Mouse (Mus musculus) small intestine, adult 2 months (tissue): ENCODE results near the gene Gm20547. TPM values are rescaled to one million over a fixed set of nuclear protein-coding genes. Genes with fewer than 3 reads are reported as not detected.
A peak's percentile ranks its signal among the peaks of the same experiment; 100 is the strongest.
"Not testable (repeated sequence)": the region's sequence is repeated elsewhere in the genome, so short reads cannot be mapped to it uniquely, and the experiment has no call there.

Source experiments
- H3K27ac ChIP-seq: fragments of 200-500 bp; 2 replicates; pipeline ENCODE4 v1.5.1; 2012; ENCODE audit warnings: low read depth, low read length, control low read depth, inconsistent platforms; ENCODE audit not compliant: insufficient read depth
- H3K27me3 ChIP-seq: fragments of 200-500 bp; 2 replicates; pipeline ENCODE4 v1.6.1; 2012; ENCODE audit warnings: mild to moderate bottlenecking, moderate library complexity, low read length, inconsistent platforms; ENCODE audit not compliant: control insufficient read depth, insufficient read depth
- H3K36me3 ChIP-seq: fragments of 200-500 bp; 2 replicates; pipeline ENCODE4 v1.6.1; 2012; ENCODE audit warnings: mild to moderate bottlenecking, low read length, control low read depth, inconsistent platforms; ENCODE audit not compliant: control insufficient read depth, insufficient read depth
- H3K4me1 ChIP-seq: fragments of 200-500 bp; 2 replicates; pipeline ENCODE4 v1.6.1; 2012; ENCODE audit warnings: low read length, inconsistent platforms, mixed read lengths; ENCODE audit not compliant: control insufficient read depth, insufficient read depth, insufficient read length
- H3K4me3 ChIP-seq: fragments of 200-500 bp; 2 replicates; pipeline ENCODE4 v1.5.1; 2012; ENCODE audit warnings: low read depth, mild to moderate bottlenecking, control low read depth, inconsistent platforms, low read length, moderate library complexity
- CTCF ChIP-seq: fragments of 200-500 bp; IDR thresholded peaks from 2 replicates; pipeline ENCODE4 v1.5.1; 2012; ENCODE audit warnings: low read depth, mild to moderate bottlenecking, control low read depth, inconsistent platforms, low read length, moderate library complexity, mixed read lengths; ENCODE audit not compliant: insufficient replicate concordance, insufficient read length; ENCODE audit errors: extremely low read depth
- POLR2A ChIP-seq: fragments of 200-500 bp; IDR thresholded peaks from 2 replicates; pipeline ENCODE4 v1.6.1; 2012; ENCODE audit warnings: low read depth, mild to moderate bottlenecking, control low read depth, inconsistent platforms, low read length, moderate library complexity
- WGBS: fragments of 180-500 bp; shearing (Covaris S2); methylation state at CpG from one replicate; pipeline ENCODE4 v1.1.7; 2018; 5-methylcytosine and 5-hydroxymethylcytosine counted together
- polyA plus RNA-seq: library from polyadenylated mRNA; depleted of rRNA; stranded (reverse); fragments of >200 nt; gene quantifications from 2 replicates; pipeline ENCODE4 v1.2.3, GENCODE M21; 2012

Gene Gm20547
- polyA plus RNA-seq, 1 experiment: not detected

DNA sequence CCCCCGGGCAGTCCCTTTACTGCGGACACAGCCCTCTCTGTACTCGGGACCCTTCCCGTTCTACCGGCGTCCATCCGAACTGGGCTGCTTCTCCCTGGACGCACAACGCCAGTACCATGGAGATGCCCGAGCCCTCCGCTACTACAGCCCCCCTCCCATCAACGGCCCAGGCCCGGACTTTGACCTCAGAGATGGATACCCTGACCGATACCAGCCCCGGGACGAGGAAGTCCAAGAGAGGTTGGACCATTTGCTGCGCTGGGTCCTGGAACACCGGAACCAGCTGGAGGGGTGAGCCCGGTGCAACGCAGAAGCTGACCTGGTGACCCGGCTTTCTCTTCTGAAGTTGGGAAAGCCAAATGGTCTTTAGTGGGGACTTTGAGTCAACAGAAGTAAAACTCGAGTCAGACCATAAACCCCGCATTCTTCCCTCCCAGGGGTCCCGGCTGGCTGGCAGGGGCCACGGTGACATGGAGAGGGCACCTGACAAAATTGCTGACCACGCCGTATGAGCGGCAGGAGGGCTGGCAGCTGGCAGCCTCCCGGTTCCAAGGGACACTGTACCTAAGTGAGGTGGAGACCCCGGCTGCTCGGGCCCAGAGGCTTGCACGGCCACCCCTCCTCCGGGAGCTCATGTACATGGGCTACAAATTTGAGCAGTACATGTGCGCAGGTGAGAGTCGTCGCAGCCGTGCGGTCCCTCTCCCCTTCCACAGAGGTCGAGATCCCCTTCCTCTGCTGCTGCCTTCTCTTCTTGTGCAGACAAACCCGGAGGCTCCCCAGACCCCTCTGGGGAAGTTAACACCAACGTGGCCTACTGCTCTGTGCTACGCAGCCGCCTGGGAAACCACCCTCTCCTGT is 44.1 kb downstream of the Gm20547 start:
- Histone ChIP-seq H3K4me1 (peaks cover 11% of the 10 kb centered on the region), H3K27me3 (no peaks in the 10 kb centered on the region), H3K27ac (peak overlapping the region; percentile 66), H3K36me3 (peaks cover 43% of the 10 kb centered on the region), H3K4me3 (peak overlapping the region; percentile 79)
- no peak for TF ChIP-seq POLR2A
- no peak for TF ChIP-seq CTCF
- 27% methylated on average over 43 of the region's 43 CpGs for WGBS

DNA sequence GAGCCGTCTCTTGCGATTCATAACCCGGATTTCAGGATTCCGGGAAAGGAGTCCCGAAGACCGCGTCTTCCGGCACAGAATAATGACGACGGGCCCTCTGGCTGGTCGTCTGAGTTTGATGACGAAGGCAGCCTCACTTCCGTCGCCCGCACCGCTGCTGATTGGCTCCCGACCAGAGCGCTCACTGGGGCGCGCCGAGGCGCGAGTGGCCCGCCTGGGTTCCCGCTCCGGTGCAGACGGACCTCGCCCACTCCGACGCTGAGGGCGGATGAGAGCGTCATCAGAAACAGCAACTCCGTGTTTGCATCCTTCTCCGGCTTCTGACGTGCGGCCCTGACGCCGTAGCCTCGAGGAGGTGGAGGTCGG is 45.0 kb downstream of the Gm20547 start, which contains the start of the genes Stk19 and Dxo:
Stk19 (minus strand) TSS at position 90 of the 366 bp plus-strand sequence.
Dxo (plus strand) TSS at position 164 of the 366 bp plus-strand sequence.
- WGBS: 1% methylated on average over 40 of the region's 40 CpGs
- peak within 1 kb of the TSS; percentile 66 for H3K27ac ChIP-seq

DNA sequence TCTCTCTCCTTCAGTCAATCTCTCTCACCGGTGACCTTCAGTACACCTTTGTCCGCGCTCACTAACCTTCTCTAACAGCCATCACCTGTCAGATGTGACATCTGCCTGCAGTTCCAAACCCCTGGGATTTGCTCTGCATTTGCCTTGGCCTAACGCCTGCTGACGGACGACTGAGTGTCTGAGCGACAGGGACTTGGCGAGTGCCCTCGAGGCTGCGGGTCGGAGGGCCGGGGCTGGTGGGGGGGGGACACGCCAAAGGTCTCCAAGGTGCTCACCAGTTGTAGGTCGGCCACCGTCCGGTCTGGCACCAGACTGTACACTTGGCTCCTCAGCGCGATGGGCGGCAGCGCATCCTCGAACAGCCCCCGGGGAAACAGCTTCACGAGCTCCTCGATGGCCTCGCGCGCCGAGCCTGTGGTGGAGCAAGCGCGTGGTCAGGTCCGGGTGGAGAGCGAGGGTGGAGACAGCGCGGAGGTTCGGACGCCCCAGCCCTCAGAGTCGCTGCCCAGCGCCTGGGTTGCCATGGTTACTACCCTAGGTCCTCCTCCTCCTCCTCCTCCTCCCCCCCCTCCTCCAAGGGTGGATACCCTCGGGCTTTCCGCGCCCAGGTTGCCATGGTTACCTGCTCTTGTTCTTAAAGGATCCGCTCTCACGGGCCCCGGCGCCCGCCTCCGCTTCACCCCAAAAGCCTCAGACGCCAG is 45.5 kb downstream of the Gm20547 start:
- 4% methylated on average over 48 of the region's 48 CpGs for WGBS
- peaks cover 11% of the 10 kb centered on the region for H3K4me1 ChIP-seq
- peak overlapping the region; percentile 79 for H3K4me3 ChIP-seq
- peaks cover 44% of the 10 kb centered on the region for H3K36me3 ChIP-seq
- no peaks in the 10 kb centered on the region for H3K27me3 ChIP-seq
- peak overlapping the region; percentile 52 for H3K27ac ChIP-seq
- TF ChIP-seq POLR2A (no peak), CTCF (no peak)

More for the DNA sequence above, 45.0 kb downstream of the Gm20547 start, which contains the start of the genes Stk19 and Dxo:
- H3K4me1 ChIP-seq: peaks cover 11% of the 10 kb centered on the region
- H3K36me3 ChIP-seq: peaks cover 45% of the 10 kb centered on the region
- peak within 1 kb of the TSS; percentile 79 for H3K4me3 ChIP-seq
- no peaks in the 10 kb centered on the region for H3K27me3 ChIP-seq
- TF ChIP-seq CTCF (no peak), POLR2A (peak; percentile 35)

DNA sequence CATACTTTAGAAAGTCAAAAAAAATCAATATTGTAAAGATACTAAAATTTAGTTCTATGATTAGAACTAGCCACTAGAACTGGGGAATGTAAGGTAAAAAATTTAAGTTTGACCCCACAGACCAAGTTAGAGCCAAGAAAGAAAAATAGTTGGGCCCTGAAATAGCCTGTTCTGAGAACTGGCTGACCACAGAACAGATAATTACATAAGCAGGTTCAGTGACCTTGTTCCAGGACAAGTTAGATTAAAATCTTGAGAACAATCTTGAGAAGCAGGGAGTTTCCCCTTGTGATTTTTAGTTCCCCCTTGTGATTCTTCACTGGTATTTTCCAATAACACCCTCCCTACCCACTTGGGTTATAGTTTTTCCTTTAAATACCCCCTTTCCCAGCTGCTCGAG is 51.1 kb downstream of the Gm20547 start:
- peaks cover 68% of the 10 kb centered on the region for H3K36me3 ChIP-seq
- not testable (repeated sequence) for H3K27ac ChIP-seq
- 100% methylated on average over 1 of the region's 1 CpGs for WGBS

DNA sequence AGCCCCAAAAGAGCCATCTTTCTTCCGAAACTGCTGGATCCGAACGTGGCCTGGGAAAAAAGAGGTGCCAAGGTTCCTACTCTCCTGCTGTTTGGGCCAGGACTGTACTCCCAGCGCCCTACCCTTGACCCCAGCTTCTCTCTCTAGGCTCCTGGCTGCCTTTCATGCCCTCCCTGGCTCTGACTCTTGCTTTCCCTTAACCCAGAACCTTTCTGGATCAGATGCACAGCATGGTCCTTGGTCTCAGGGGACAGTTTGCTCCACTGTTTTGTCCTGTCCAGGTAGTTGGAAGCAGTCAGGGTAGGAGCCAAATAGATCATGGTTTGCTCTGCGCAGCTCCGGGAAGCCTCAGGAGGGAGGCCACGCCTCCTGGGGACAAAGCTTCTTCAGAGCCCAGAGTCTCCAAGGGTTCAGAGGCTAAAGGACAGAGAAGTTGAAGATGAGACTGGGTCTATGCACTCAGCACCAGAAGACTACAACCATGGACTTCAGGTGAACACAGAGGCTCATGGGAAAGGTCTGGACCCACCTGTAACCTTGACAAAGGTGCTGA is 66.9 kb downstream of the Gm20547 start:
- H3K4me1 ChIP-seq: no peaks in the 10 kb centered on the region
- no peak overlapping the region for H3K27ac ChIP-seq
- TF ChIP-seq CTCF (no peak), POLR2A (no peak)
- no peak overlapping the region for H3K4me3 ChIP-seq
- H3K36me3 ChIP-seq: no peaks in the 10 kb centered on the region
- no peaks in the 10 kb centered on the region for H3K27me3 ChIP-seq
- 71% methylated on average over 7 of the region's 7 CpGs for WGBS

More for the DNA sequence above, 51.1 kb downstream of the Gm20547 start:
- H3K4me3 ChIP-seq, H3K27me3 ChIP-seq, H3K4me1 ChIP-seq: not testable (repeated sequence)

DNA sequence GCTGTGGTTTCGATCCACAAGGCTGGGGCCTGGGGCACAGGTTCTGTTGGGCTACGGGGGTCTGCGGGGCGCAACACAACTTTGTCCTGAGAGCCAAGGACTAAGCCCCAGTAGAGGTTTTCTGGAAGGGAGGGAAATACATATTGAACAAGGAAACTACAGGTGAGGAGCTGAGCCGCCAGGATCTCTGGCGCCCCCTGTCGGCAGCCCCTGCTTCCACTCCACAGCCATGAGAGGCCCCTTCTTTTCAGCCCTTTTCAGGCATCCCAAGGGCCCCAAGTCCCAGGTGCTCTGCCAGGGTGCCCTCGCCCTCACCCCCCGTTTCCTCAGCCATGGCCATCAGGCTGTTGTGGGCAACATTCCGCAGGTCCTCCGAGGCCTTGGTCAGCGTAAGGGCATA is 68.1 kb downstream of the Gm20547 start:
- not testable (repeated sequence) for H3K4me3 ChIP-seq, H3K27me3 ChIP-seq, H3K36me3 ChIP-seq, H3K27ac ChIP-seq, H3K4me1 ChIP-seq
- 61% methylated on average over 12 of the region's 12 CpGs for WGBS
- peak; percentile 72 for TF ChIP-seq CTCF

DNA sequence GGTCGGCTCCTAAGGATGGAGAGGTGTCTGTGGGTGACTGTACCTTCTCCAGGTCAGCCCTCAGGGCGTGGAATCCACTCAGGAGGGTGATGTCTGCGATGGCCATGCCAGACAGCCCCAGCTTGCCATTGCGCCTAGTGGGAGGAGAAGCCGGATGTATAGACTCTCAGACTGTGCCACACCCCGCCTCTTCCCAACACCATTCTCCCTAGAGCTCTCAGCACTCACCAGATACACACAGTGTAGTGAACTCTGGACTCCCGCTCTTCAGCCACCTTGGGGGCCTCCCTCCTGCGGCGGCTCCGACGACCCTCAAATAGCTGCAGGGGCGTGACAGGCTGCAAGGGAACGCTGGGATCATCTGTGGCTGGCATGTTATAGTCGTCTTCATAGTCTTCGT is 70.6 kb downstream of the Gm20547 start:
- no peaks in the 10 kb centered on the region for H3K27me3 ChIP-seq
- no peak overlapping the region for H3K4me3 ChIP-seq
- H3K27ac ChIP-seq: no peak overlapping the region
- TF ChIP-seq POLR2A (no peak), CTCF (no peak)
- no peaks in the 10 kb centered on the region for H3K4me1 ChIP-seq
- H3K36me3 ChIP-seq: no peaks in the 10 kb centered on the region
- 40% methylated on average over 15 of the region's 15 CpGs for WGBS

DNA sequence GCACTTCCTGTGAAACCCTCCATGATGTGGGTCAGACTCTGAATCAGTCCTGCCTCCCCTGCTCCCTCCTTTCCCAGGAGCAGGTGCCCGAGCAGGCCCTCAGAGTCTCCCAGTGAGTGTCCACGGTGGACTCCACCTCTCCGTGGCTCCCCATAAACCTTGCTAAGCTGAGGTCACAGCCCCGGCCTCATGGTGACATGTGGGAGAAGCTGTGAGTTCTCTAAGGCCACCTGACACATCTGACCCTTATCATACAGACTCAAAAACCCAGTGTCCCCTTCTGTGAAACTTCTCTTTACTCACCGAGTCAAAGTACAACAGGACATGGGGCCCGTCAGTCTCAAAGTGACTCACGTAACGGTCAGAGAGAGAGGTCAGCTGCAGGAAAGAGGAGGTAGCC is 71.0 kb downstream of the Gm20547 start:
- 62% methylated on average over 8 of the region's 8 CpGs for WGBS
- H3K27me3 ChIP-seq, H3K27ac ChIP-seq, H3K4me3 ChIP-seq, H3K36me3 ChIP-seq, H3K4me1 ChIP-seq: not testable (repeated sequence)

DNA sequence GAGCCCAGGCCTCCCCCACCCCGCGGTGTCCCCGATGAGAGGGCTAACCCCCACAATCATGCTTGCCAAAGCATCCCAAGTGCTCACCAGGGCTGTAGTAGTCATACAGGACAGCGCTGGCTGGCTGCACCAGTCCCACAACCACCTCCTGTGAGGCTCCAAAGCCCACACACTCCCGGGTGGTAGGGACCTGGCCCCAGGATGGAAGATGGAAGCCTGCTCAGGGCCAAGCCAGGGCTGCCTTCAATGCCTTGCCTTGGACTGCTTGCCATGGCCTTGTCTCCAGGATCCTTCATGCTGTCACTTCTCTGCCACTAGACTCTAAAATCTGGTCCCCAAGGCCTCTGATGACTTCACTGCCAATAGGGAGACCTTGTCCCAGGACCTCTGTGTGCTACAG is 71.4 kb downstream of the Gm20547 start:
- H3K27me3 ChIP-seq, H3K4me3 ChIP-seq, H3K27ac ChIP-seq, H3K4me1 ChIP-seq, H3K36me3 ChIP-seq: not testable (repeated sequence)
- 88% methylated on average over 5 of the region's 5 CpGs for WGBS
